Mouse (Mus musculus): ENCODE measurements around the gene Ggt7. TPM values are rescaled to one million over a fixed set of nuclear protein-coding genes. Genes with fewer than 3 reads are reported as not detected.

The Ggt7 gene
- polyA plus RNA-seq, 1 experiment from 2014 or later = 0.76 TPM

DNA sequence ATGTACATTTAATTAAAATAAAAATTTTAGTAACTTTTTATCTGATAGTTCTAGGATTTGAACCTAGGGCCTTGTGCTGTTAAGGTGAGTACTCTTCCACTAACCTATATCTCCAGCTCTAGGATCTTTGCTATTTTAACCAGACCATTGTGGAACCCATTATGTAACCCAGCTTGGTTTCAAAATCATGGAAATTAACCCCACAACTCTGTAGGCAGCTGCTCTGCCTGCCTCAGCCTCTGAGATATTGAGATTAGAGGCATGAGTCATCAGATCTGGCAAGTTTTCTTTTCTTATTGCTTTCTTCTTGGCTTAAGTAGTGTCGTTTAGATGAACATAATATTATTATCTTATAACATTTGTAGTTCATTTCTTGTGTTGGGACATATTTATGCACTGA is 6.3 kb upstream of the Ggt7 start:
- no peaks in the 10 kb centered on the region for H3K9me3 ChIP-seq (ENCODE audit: control insufficient read depth, low read length)
- no peaks in the 10 kb centered on the region for H3K4me1 ChIP-seq (ENCODE audit: control insufficient read depth in 2 of 2, insufficient read depth in 2 of 2, low read length in 2 of 2)
- ATAC-seq (ENCODE audit: insufficient number of reproducible peaks, insufficient read depth, low FRiP score, low read depth) = no peak
- H3K4me2 ChIP-seq (ENCODE audit: low read length) = no peak overlapping the region
- no peaks in the 10 kb centered on the region for H3K27me3 ChIP-seq (ENCODE audit: control insufficient read depth, insufficient read depth, low read length)
- no peaks in the 10 kb centered on the region for H3K36me3 ChIP-seq (ENCODE audit: control insufficient read depth, insufficient read depth, low read length)
- no peak overlapping the region for H3K9ac ChIP-seq (ENCODE audit: low read length)
- H3K27ac ChIP-seq (replicated peaks in 1 of 2; ENCODE audit: control insufficient read depth in 1 of 2, insufficient read depth in 1 of 2, low read depth in 2 of 2, low read length in 2 of 2) = no peak overlapping the region
- 49% methylated on average over 1 of the region's 1 CpGs for WGBS
- no peak overlapping the region for H3K4me3 ChIP-seq (ENCODE audit: control insufficient read depth in 1 of 2, insufficient read depth in 1 of 2, low read depth in 1 of 2, low read length in 2 of 2)

DNA sequence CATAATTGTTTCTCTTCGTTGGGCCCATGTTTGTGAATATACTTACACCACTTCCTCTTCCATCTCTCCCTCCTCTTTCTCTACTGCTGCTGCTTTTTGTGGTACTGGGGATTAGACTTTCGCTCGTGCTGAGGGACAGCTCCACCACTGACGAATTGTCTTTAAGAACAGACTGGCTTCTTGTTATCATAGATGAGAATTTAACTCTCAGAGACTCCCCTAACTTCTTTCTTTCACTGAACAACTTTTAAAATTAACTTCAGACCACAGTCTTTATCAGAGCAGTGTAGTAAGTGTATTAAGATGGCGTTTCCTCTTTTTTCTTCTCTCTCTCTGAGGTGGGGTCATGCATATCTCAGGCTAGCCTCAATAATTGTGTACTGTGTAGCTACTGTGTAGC is 5.7 kb upstream of the Ggt7 start:
- H3K4me3 ChIP-seq (ENCODE audit: control insufficient read depth in 1 of 2, insufficient read depth in 1 of 2, low read depth in 1 of 2, low read length in 2 of 2) = no peak overlapping the region
- H3K27me3 ChIP-seq (ENCODE audit: control insufficient read depth, insufficient read depth, low read length) = no peaks in the 10 kb centered on the region
- no peak for ATAC-seq (ENCODE audit: insufficient number of reproducible peaks, insufficient read depth, low FRiP score, low read depth)
- H3K9me3 ChIP-seq (ENCODE audit: control insufficient read depth, low read length) = no peaks in the 10 kb centered on the region
- H3K36me3 ChIP-seq (ENCODE audit: control insufficient read depth, insufficient read depth, low read length) = no peaks in the 10 kb centered on the region
- H3K4me1 ChIP-seq (ENCODE audit: control insufficient read depth in 2 of 2, insufficient read depth in 2 of 2, low read length in 2 of 2) = peaks cover 2 to 4% of the 10 kb centered on the region in 2 experiments; a peak in 2 of 4 replicates
- H3K27ac ChIP-seq (replicated peaks in 1 of 2; ENCODE audit: control insufficient read depth in 1 of 2, insufficient read depth in 1 of 2, low read depth in 2 of 2, low read length in 2 of 2) = no peak overlapping the region
- no peak overlapping the region for H3K9ac ChIP-seq (ENCODE audit: low read length)
- H3K4me2 ChIP-seq (ENCODE audit: low read length) = no peak overlapping the region
- 58% methylated on average over 5 of the region's 5 CpGs for WGBS

DNA sequence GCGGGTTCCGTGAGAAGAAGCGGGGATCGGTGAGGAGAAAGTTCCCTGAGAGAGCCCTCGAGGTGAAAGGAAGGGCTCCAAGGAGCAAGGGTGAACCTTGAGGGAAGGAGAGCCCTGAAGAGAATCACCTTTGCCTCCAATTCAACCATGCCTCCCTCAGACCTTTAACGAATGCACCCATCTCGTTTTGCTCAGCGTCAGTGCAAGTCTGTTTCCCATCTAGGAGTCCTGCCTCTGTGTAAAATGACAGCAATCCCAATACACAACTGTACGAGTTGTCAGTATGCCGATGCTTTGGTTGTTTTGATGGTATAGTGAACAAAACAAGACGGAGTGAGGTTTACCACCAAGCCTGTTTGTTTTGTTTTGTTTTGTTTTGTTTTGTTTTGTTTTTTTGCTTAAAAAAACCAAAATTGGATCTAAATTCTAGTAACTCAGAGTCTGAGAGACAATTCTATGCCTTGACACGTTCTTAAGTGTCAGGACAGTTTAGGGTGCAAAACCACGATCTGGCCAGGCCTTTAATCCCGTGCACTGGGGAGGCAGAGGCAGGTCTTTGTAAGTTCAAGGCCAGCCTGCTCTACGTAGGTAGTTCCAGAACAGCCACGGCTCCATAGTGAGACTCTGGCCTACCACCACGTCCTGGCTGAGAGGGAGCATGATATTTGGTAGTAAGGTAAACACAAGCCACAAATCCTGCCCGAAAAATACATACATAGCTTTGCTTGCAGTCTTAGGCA is 664 bp upstream of the Ggt7 start:
- Histone ChIP-seq H3K4me3 (ENCODE audit: control insufficient read depth in 1 of 2, insufficient read depth in 1 of 2, low read depth in 1 of 2, low read length in 2 of 2) (peak overlapping the region; percentile 55 to 68), H3K9me3 (ENCODE audit: control insufficient read depth, low read length) (no peaks in the 10 kb centered on the region), H3K27ac (replicated peaks in 1 of 2; ENCODE audit: control insufficient read depth in 1 of 2, insufficient read depth in 1 of 2, low read depth in 2 of 2, low read length in 2 of 2) (no peak overlapping the region; a peak in 1 of 4 replicates), H3K9ac (ENCODE audit: low read length) (peak overlapping the region; percentile 83), H3K27me3 (ENCODE audit: control insufficient read depth, insufficient read depth, low read length) (peaks cover 15% of the 10 kb centered on the region), H3K4me2 (ENCODE audit: low read length) (peak overlapping the region; percentile 96), H3K36me3 (ENCODE audit: control insufficient read depth, insufficient read depth, low read length) (no peaks in the 10 kb centered on the region), H3K4me1 (ENCODE audit: control insufficient read depth in 2 of 2, insufficient read depth in 2 of 2, low read length in 2 of 2) (peaks cover 2 to 15% of the 10 kb centered on the region in 2 experiments; a peak in 3 of 4 replicates)
- WGBS = 28% methylated on average over 18 of the region's 18 CpGs
- ATAC-seq (ENCODE audit: insufficient number of reproducible peaks, insufficient read depth, low FRiP score, low read depth) = no peak

DNA sequence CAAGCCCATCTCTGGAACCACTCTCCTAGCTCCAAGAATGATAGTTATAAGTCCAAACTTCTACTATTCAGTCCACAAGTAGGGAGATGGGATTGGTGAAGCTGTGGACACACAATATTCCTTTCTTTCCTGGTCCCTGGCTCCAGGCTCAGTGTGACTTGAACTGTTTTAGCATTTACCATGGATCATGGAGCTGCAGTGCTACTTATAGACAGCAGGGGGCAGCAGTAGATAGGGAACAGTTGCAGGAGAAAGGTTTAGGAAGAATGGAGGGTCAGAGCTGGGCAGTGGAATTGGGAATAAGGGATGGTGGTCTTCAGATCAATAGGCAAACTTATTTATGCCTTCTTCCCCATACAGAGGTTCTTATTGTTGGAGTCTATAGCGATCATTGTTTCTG is 2.1 kb downstream of the Ggt7 start:
- Histone ChIP-seq H3K27me3 (ENCODE audit: control insufficient read depth, insufficient read depth, low read length) (peaks cover 16% of the 10 kb centered on the region), H3K36me3 (ENCODE audit: control insufficient read depth, insufficient read depth, low read length) (no peaks in the 10 kb centered on the region), H3K27ac (replicated peaks in 1 of 2; ENCODE audit: control insufficient read depth in 1 of 2, insufficient read depth in 1 of 2, low read depth in 2 of 2, low read length in 2 of 2) (no peak overlapping the region), H3K4me2 (ENCODE audit: low read length) (no peak overlapping the region), H3K9me3 (ENCODE audit: control insufficient read depth, low read length) (no peaks in the 10 kb centered on the region), H3K4me3 (ENCODE audit: control insufficient read depth in 1 of 2, insufficient read depth in 1 of 2, low read depth in 1 of 2, low read length in 2 of 2) (no peak overlapping the region), H3K4me1 (ENCODE audit: control insufficient read depth in 2 of 2, insufficient read depth in 2 of 2, low read length in 2 of 2) (peaks cover 2 to 15% of the 10 kb centered on the region in 2 experiments; a peak in 3 of 4 replicates), H3K9ac (ENCODE audit: low read length) (no peak overlapping the region)
- 0% methylated on average over 1 of the region's 1 CpGs for WGBS
- no peak for ATAC-seq (ENCODE audit: insufficient number of reproducible peaks, insufficient read depth, low FRiP score, low read depth)

DNA sequence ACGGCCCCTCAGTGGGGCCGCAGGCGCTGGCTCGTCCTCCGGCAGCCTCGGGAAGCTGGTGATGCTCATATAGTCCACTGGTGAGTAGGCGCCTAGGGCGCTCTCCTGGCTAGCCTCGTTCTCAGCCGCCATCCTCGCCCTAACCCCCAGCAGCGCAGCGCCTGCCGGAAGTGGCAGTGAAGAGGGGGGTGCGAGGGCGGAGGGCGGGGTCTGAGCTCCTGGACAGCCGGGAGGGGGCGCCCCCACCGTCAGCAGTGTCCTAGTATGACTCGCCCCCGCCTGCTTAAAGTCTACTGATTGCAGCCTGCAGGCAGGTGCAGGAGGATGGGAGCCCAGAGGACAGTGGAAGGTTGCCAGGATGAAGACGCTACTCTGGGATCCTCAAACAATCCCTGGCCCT is 3.4 kb downstream of the Ggt7 start:
- ATAC-seq (ENCODE audit: insufficient number of reproducible peaks, insufficient read depth, low FRiP score, low read depth) = no peak
- H3K9me3 ChIP-seq (ENCODE audit: control insufficient read depth, low read length) = no peaks in the 10 kb centered on the region
- H3K36me3 ChIP-seq (ENCODE audit: control insufficient read depth, insufficient read depth, low read length) = no peaks in the 10 kb centered on the region
- peak overlapping the region; percentile 36 to 37 for H3K4me3 ChIP-seq (ENCODE audit: control insufficient read depth in 1 of 2, insufficient read depth in 1 of 2, low read depth in 1 of 2, low read length in 2 of 2)
- H3K27me3 ChIP-seq (ENCODE audit: control insufficient read depth, insufficient read depth, low read length) = peaks cover 16% of the 10 kb centered on the region
- H3K9ac ChIP-seq (ENCODE audit: low read length) = peak overlapping the region; percentile 13; the same call in 1 of the 2 replicates
- H3K4me1 ChIP-seq (ENCODE audit: control insufficient read depth in 2 of 2, insufficient read depth in 2 of 2, low read length in 2 of 2) = peaks cover 2 to 15% of the 10 kb centered on the region in 2 experiments; a peak in 3 of 4 replicates
- WGBS = 1% methylated on average over 23 of the region's 23 CpGs
- H3K27ac ChIP-seq (replicated peaks in 1 of 2; ENCODE audit: control insufficient read depth in 1 of 2, insufficient read depth in 1 of 2, low read depth in 2 of 2, low read length in 2 of 2) = no peak overlapping the region
- H3K4me2 ChIP-seq (ENCODE audit: low read length) = peak overlapping the region; percentile 73

DNA sequence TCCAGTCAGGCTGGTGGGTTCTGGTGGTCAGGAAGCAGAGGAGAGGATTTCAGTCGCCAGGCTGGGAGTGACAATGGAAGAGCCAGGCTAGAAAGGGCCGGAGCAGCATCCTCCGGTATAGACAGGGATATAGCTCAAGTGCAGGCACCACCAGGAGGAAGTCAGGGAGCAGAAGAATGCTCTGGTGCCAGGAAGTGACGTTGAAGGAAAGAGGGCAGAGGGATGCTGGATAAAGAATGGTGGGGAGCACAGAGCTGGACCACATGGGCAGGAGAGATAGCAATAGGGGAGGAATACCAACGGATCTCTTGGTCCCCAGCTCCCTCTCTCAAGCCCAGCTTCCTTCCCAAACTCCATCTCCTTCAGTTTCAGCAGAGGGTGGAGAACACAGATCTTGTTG is 4.5 kb downstream of the Ggt7 start:
- H3K36me3 ChIP-seq (ENCODE audit: control insufficient read depth, insufficient read depth, low read length) = no peaks in the 10 kb centered on the region
- H3K9ac ChIP-seq (ENCODE audit: low read length) = no peak overlapping the region
- H3K4me1 ChIP-seq (ENCODE audit: control insufficient read depth in 2 of 2, insufficient read depth in 2 of 2, low read length in 2 of 2) = peaks cover 0 to 9% of the 10 kb centered on the region in 2 experiments; a peak in 3 of 4 replicates
- no peaks in the 10 kb centered on the region for H3K9me3 ChIP-seq (ENCODE audit: control insufficient read depth, low read length)
- no peak overlapping the region for H3K27ac ChIP-seq (replicated peaks in 1 of 2; ENCODE audit: control insufficient read depth in 1 of 2, insufficient read depth in 1 of 2, low read depth in 2 of 2, low read length in 2 of 2)
- ATAC-seq (ENCODE audit: insufficient number of reproducible peaks, insufficient read depth, low FRiP score, low read depth) = no peak
- WGBS = 64% methylated on average over 5 of the region's 5 CpGs
- no peak overlapping the region for H3K4me3 ChIP-seq (ENCODE audit: control insufficient read depth in 1 of 2, insufficient read depth in 1 of 2, low read depth in 1 of 2, low read length in 2 of 2)
- peaks cover 16% of the 10 kb centered on the region for H3K27me3 ChIP-seq (ENCODE audit: control insufficient read depth, insufficient read depth, low read length)
- no peak overlapping the region for H3K4me2 ChIP-seq (ENCODE audit: low read length)

DNA sequence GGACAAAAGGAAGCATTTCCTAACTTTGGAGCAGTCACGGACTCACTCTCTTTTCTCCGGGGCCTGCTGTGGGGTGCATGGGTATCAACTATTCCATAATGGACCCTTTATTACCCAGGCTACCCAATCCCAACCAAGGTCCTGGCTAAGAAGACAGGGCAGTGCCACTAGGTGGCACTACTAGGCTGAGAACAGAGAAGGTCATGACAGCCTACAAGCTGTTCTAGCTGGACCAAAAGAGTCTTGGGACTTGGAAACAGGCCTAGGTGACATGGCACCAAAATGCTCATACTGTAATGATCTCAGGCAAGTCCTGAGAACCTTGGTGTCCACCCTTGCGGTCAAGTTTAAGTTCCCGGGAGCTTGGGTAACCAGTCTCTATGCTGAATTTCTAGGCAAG is 5.6 kb downstream of the Ggt7 start:
- ATAC-seq (ENCODE audit: insufficient number of reproducible peaks, insufficient read depth, low FRiP score, low read depth) = no peak
- 46% methylated on average over 4 of the region's 4 CpGs for WGBS
- no peaks in the 10 kb centered on the region for H3K36me3 ChIP-seq (ENCODE audit: control insufficient read depth, insufficient read depth, low read length)
- H3K4me2 ChIP-seq (ENCODE audit: low read length) = no peak overlapping the region
- no peak overlapping the region for H3K27ac ChIP-seq (replicated peaks in 1 of 2; ENCODE audit: control insufficient read depth in 1 of 2, insufficient read depth in 1 of 2, low read depth in 2 of 2, low read length in 2 of 2)
- H3K27me3 ChIP-seq (ENCODE audit: control insufficient read depth, insufficient read depth, low read length) = peaks cover 16% of the 10 kb centered on the region
- peaks cover 0 to 7% of the 10 kb centered on the region in 2 experiments; a peak in 3 of 4 replicates for H3K4me1 ChIP-seq (ENCODE audit: control insufficient read depth in 2 of 2, insufficient read depth in 2 of 2, low read length in 2 of 2)
- no peak overlapping the region for H3K4me3 ChIP-seq (ENCODE audit: control insufficient read depth in 1 of 2, insufficient read depth in 1 of 2, low read depth in 1 of 2, low read length in 2 of 2)
- no peaks in the 10 kb centered on the region for H3K9me3 ChIP-seq (ENCODE audit: control insufficient read depth, low read length)
- H3K9ac ChIP-seq (ENCODE audit: low read length) = no peak overlapping the region

All from heart, embryonic 14.5 days (tissue).